Mouse (Mus musculus): ENCODE results near the gene Col15a1. TPM values are rescaled to one million over a fixed set of nuclear protein-coding genes. Genes with fewer than 3 reads are reported as not detected.

Col15a1 gene
- polyA plus RNA-seq, 1 experiment from 2014 or later = 2.0 TPM

DNA sequence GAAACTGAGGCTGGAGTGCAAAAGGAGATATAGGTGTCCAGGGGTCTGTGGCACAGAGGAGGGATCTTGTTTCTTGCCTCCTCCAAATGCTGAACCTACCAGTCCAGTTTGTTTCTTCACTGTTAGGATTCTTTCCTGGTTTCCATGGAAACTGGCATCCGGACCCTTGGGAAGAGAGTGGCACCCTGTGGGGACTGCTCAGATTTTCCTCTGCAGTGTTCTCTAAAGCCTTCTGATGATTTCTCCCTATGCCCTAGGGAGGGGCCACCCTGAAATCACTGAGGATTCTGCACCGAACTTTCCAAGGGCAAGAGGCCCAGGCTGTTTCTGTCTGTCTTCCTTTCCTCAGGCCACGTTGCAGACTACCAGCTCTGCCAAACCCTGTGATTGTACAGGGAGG is 27.4 kb downstream of the Col15a1 start:
- Histone ChIP-seq H3K36me3 (ENCODE audit: control insufficient read depth, insufficient read depth, low read length) (no peaks in the 10 kb centered on the region), H3K4me2 (no peak overlapping the region), H3K9me3 (replicated peaks; ENCODE audit: control insufficient read depth, low read length) (no peaks in the 10 kb centered on the region), H3K4me1 (ENCODE audit: control insufficient read depth, insufficient read depth, low read length) (no peaks in the 10 kb centered on the region), H3K4me3 (ENCODE audit: low read depth, low read length) (no peak overlapping the region), H3K27me3 (ENCODE audit: control insufficient read depth, insufficient read depth, low read length) (peaks cover 2% of the 10 kb centered on the region; the same call in 1 of the 2 replicates), H3K27ac (ENCODE audit: low read depth, low read length) (no peak overlapping the region), H3K9ac (ENCODE audit: low read depth, low read length) (no peak overlapping the region)
- WGBS (ENCODE audit: insufficient replicate concordance) = 53% methylated on average over 3 of the region's 3 CpGs
- ATAC-seq (replicated peaks; ENCODE audit: insufficient number of reproducible peaks, low FRiP score, low TSS enrichment) = no peak

- Histone ChIP-seq H3K4me1 (ENCODE audit: control insufficient read depth, insufficient read depth, low read length) (no peaks in the 10 kb centered on the region), H3K4me2 (no peak overlapping the region), H3K4me3 (ENCODE audit: low read depth, low read length) (no peak overlapping the region), H3K27me3 (ENCODE audit: control insufficient read depth, insufficient read depth, low read length) (peaks cover 2% of the 10 kb centered on the region; the same call in 1 of the 2 replicates), H3K9ac (ENCODE audit: low read depth, low read length) (no peak overlapping the region), H3K9me3 (replicated peaks; ENCODE audit: control insufficient read depth, low read length) (no peaks in the 10 kb centered on the region), H3K27ac (ENCODE audit: low read depth, low read length) (no peak overlapping the region), H3K36me3 (ENCODE audit: control insufficient read depth, insufficient read depth, low read length) (no peaks in the 10 kb centered on the region)
- 75% methylated on average over 7 of the region's 7 CpGs for WGBS (ENCODE audit: insufficient replicate concordance)
- ATAC-seq (replicated peaks; ENCODE audit: insufficient number of reproducible peaks, low FRiP score, low TSS enrichment) = no peak
These were observed 28.1 kb downstream of the Col15a1 start for GRCm38 (mm10) chr4:47236104-47236503.

DNA sequence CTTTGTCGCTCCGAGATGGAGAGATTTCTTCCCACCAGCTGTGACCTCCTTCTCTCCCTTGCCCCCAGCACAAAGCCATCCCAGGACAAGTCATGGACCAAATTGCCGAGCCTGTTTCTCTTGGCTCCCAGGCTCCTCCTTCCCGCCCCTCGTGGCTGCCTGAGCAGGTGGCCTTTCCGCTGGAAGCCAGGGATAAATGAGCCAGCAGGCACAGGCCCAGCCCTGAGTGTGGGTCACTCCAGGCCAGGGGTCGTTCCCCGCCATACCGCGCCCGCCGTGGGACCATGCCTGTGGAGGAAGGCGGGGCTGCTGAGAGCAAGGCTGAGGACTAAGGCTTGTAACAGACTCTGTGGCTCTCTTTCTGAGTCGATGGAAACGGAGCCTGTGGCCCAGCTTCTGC is 29.3 kb downstream of the Col15a1 start:
- no peak overlapping the region for H3K4me2 ChIP-seq
- no peak overlapping the region for H3K27ac ChIP-seq (ENCODE audit: low read depth, low read length)
- no peaks in the 10 kb centered on the region for H3K9me3 ChIP-seq (replicated peaks; ENCODE audit: control insufficient read depth, low read length)
- no peak overlapping the region for H3K9ac ChIP-seq (ENCODE audit: low read depth, low read length)
- no peaks in the 10 kb centered on the region for H3K36me3 ChIP-seq (ENCODE audit: control insufficient read depth, insufficient read depth, low read length)
- H3K4me3 ChIP-seq (ENCODE audit: low read depth, low read length) = no peak overlapping the region
- peaks cover 2% of the 10 kb centered on the region; the same call in 1 of the 2 replicates for H3K27me3 ChIP-seq (ENCODE audit: control insufficient read depth, insufficient read depth, low read length)
- no peak for ATAC-seq (replicated peaks; ENCODE audit: insufficient number of reproducible peaks, low FRiP score, low TSS enrichment)
- no peaks in the 10 kb centered on the region for H3K4me1 ChIP-seq (ENCODE audit: control insufficient read depth, insufficient read depth, low read length)
- 43% methylated on average over 15 of the region's 15 CpGs for WGBS (ENCODE audit: insufficient replicate concordance)

GRCm38 (mm10) chr4:47239114-47239513 is 31.2 kb downstream of the Col15a1 start:
- Histone ChIP-seq H3K9me3 (replicated peaks; ENCODE audit: control insufficient read depth, low read length) (no peaks in the 10 kb centered on the region), H3K4me2 (no peak overlapping the region), H3K4me3 (ENCODE audit: low read depth, low read length) (no peak overlapping the region), H3K27me3 (ENCODE audit: control insufficient read depth, insufficient read depth, low read length) (no peaks in the 10 kb centered on the region; the same call in 1 of the 2 replicates), H3K36me3 (ENCODE audit: control insufficient read depth, insufficient read depth, low read length) (no peaks in the 10 kb centered on the region), H3K27ac (ENCODE audit: low read depth, low read length) (no peak overlapping the region), H3K4me1 (ENCODE audit: control insufficient read depth, insufficient read depth, low read length) (no peaks in the 10 kb centered on the region), H3K9ac (ENCODE audit: low read depth, low read length) (no peak overlapping the region)
- ATAC-seq (replicated peaks; ENCODE audit: insufficient number of reproducible peaks, low FRiP score, low TSS enrichment) = no peak
- 77% methylated on average over 6 of the region's 6 CpGs for WGBS (ENCODE audit: insufficient replicate concordance)

- no peak for ATAC-seq (replicated peaks; ENCODE audit: insufficient number of reproducible peaks, low FRiP score, low TSS enrichment)
- Histone ChIP-seq H3K9me3 (replicated peaks; ENCODE audit: control insufficient read depth, low read length) (no peaks in the 10 kb centered on the region), H3K27ac (ENCODE audit: low read depth, low read length) (no peak overlapping the region), H3K4me1 (ENCODE audit: control insufficient read depth, insufficient read depth, low read length) (no peaks in the 10 kb centered on the region), H3K4me3 (ENCODE audit: low read depth, low read length) (no peak overlapping the region), H3K36me3 (ENCODE audit: control insufficient read depth, insufficient read depth, low read length) (no peaks in the 10 kb centered on the region), H3K4me2 (no peak overlapping the region), H3K9ac (ENCODE audit: low read depth, low read length) (no peak overlapping the region), H3K27me3 (ENCODE audit: control insufficient read depth, insufficient read depth, low read length) (no peaks in the 10 kb centered on the region; the same call in 1 of the 2 replicates)
- WGBS (ENCODE audit: insufficient replicate concordance) = 78% methylated on average over 5 of the region's 5 CpGs
These were observed 32.9 kb downstream of the Col15a1 start for GRCm38 (mm10) chr4:47240901-47241300.

- ATAC-seq (replicated peaks; ENCODE audit: insufficient number of reproducible peaks, low FRiP score, low TSS enrichment) = no peak
- Histone ChIP-seq H3K27ac (ENCODE audit: low read depth, low read length) (no peak overlapping the region), H3K36me3 (ENCODE audit: control insufficient read depth, insufficient read depth, low read length) (no peaks in the 10 kb centered on the region), H3K9me3 (replicated peaks; ENCODE audit: control insufficient read depth, low read length) (no peaks in the 10 kb centered on the region), H3K4me3 (ENCODE audit: low read depth, low read length) (no peak overlapping the region), H3K27me3 (ENCODE audit: control insufficient read depth, insufficient read depth, low read length) (no peaks in the 10 kb centered on the region; the same call in 1 of the 2 replicates), H3K4me2 (no peak overlapping the region), H3K9ac (ENCODE audit: low read depth, low read length) (no peak overlapping the region), H3K4me1 (ENCODE audit: control insufficient read depth, insufficient read depth, low read length) (no peaks in the 10 kb centered on the region)
- WGBS (ENCODE audit: insufficient replicate concordance) = 63% methylated on average over 4 of the region's 4 CpGs
These were observed 34.2 kb downstream of the Col15a1 start for GRCm38 (mm10) chr4:47242127-47242526.

DNA sequence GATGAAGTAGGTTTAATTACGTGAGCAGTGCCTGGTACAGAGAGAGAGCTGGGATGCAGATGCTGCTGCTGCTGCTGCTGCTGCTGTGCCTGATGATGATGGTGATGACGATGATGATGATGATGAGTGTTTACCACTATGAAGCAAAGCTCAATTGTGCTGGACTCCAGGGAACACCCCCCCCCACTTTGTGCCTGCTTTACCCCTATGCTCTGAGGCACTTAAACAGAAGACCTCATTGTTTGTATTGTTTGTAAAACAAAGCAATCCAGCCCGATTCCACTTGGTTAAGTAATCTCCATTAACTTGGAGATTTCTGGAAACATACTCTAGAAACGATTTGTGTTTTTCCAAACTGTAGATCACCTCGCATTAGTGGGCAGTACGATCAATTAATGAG is 36.7 kb downstream of the Col15a1 start:
- Histone ChIP-seq H3K9me3 (replicated peaks; ENCODE audit: control insufficient read depth, low read length) (no peaks in the 10 kb centered on the region), H3K4me2 (no peak overlapping the region), H3K27ac (ENCODE audit: low read depth, low read length) (no peak overlapping the region), H3K4me1 (ENCODE audit: control insufficient read depth, insufficient read depth, low read length) (0 out of 2 replicates have a peak, but pooled peaks cover 3% of the 10 kb centered on the region), H3K36me3 (ENCODE audit: control insufficient read depth, insufficient read depth, low read length) (no peaks in the 10 kb centered on the region), H3K9ac (ENCODE audit: low read depth, low read length) (no peak overlapping the region), H3K4me3 (ENCODE audit: low read depth, low read length) (no peak overlapping the region), H3K27me3 (ENCODE audit: control insufficient read depth, insufficient read depth, low read length) (no peaks in the 10 kb centered on the region)
- no peak for ATAC-seq (replicated peaks; ENCODE audit: insufficient number of reproducible peaks, low FRiP score, low TSS enrichment)
- 81% methylated on average over 6 of the region's 6 CpGs for WGBS (ENCODE audit: insufficient replicate concordance)

GRCm38 (mm10) chr4:47245621-47246020 is 37.7 kb downstream of the Col15a1 start:
- ATAC-seq (replicated peaks; ENCODE audit: insufficient number of reproducible peaks, low FRiP score, low TSS enrichment) = no peak
- no peaks in the 10 kb centered on the region for H3K27me3 ChIP-seq (ENCODE audit: control insufficient read depth, insufficient read depth, low read length)
- H3K27ac ChIP-seq (ENCODE audit: low read depth, low read length) = no peak overlapping the region
- no peaks in the 10 kb centered on the region for H3K36me3 ChIP-seq (ENCODE audit: control insufficient read depth, insufficient read depth, low read length)
- no peaks in the 10 kb centered on the region for H3K9me3 ChIP-seq (replicated peaks; ENCODE audit: control insufficient read depth, low read length)
- H3K4me2 ChIP-seq = no peak overlapping the region
- H3K4me3 ChIP-seq (ENCODE audit: low read depth, low read length) = no peak overlapping the region
- 0 out of 2 replicates have a peak, but pooled peaks cover 3% of the 10 kb centered on the region for H3K4me1 ChIP-seq (ENCODE audit: control insufficient read depth, insufficient read depth, low read length)
- no peak overlapping the region for H3K9ac ChIP-seq (ENCODE audit: low read depth, low read length)
- WGBS (ENCODE audit: insufficient replicate concordance) = 88% methylated on average over 18 of the region's 18 CpGs

DNA sequence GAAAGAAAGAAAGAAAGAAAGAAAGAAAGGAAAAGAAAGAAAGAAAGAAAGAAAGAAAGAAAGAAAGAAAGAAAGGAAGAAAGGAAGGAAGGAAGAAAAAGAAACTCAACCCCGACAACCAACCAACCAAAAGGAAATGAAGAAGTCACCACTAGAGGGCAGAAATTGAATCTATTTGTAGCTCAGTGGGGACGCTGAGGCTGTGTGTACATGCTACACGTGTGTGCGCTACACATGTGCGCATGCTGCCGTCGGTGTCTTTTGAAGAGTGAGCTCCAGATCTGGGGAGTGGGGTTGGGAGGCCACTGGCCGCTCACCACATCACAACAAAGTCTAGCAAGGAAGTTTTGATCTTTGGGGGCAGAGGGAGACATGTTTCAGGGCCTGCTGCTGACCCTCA is 38.9 kb downstream of the Col15a1 start:
- Histone ChIP-seq H3K36me3 (ENCODE audit: control insufficient read depth, insufficient read depth, low read length) (no peaks in the 10 kb centered on the region), H3K9ac (ENCODE audit: low read depth, low read length) (no peak overlapping the region), H3K4me3 (ENCODE audit: low read depth, low read length) (no peak overlapping the region), H3K4me1 (ENCODE audit: control insufficient read depth, insufficient read depth, low read length) (0 out of 2 replicates have a peak, but pooled peaks cover 3% of the 10 kb centered on the region), H3K4me2 (no peak overlapping the region), H3K27me3 (ENCODE audit: control insufficient read depth, insufficient read depth, low read length) (no peaks in the 10 kb centered on the region), H3K9me3 (replicated peaks; ENCODE audit: control insufficient read depth, low read length) (no peaks in the 10 kb centered on the region), H3K27ac (ENCODE audit: low read depth, low read length) (no peak overlapping the region)
- WGBS (ENCODE audit: insufficient replicate concordance) = 59% methylated on average over 8 of the region's 8 CpGs
- ATAC-seq (replicated peaks; ENCODE audit: insufficient number of reproducible peaks, low FRiP score, low TSS enrichment) = no peak

Data from heart, embryonic 11.5 days (tissue).